Mouse (Mus musculus) urinary bladder, postnatal 0 days (tissue): ENCODE results near the gene Cxcl14. TPM values are rescaled to one million over a fixed set of nuclear protein-coding genes. Genes with fewer than 3 reads are reported as not detected.

ENCODE experiments used
- polyA plus RNA-seq: library from polyadenylated mRNA; unstranded; fragments of >200 nt; fragmentation: Nextera tagmentation; extraction: Ambion mirVana; gene quantifications from 2 replicates; pipeline ENCODE4 v1.2.1, GENCODE M21; 2015

Gene Cxcl14
- 69.1 and 74.6 TPM in 2 replicates for polyA plus RNA-seq

DNA sequence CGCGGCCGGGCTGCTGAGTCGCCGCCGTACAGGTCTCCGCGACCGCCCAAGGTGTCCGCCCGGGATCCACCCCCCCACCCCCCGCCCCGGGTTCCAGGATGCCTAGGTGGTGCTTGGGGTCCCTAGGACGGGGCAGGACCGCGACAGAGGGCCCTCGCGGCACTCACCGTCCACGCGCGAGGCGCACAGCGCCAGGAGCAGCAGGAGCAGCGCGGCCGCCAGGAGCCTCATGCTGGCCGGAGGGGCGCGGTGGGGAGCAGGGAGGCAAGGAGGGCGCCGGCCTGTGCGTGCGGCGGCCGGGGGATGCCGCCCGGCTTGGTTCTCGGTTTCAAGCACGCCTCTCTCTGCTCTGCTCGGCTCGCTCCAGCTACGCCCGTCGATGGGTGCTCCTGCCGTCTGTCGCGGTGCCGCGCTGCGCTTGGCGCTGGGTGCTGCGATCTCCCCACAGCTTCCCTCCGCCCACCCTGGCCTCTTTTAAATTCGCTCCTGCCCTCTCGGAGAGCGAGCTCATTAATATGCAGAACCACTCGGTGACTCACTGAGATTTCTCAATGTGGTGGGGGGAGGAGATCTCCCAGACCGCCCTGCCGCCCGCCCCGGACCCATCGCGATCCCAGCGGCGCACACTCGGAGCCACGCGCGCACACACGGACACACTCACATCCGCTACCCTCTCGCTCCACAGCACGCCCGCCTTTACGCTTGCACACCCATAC is at the start of gene Cxcl14:
Gene Cxcl14, minus strand, starts transcription at position 609 of the 716 bp plus-strand sequence.

DNA sequence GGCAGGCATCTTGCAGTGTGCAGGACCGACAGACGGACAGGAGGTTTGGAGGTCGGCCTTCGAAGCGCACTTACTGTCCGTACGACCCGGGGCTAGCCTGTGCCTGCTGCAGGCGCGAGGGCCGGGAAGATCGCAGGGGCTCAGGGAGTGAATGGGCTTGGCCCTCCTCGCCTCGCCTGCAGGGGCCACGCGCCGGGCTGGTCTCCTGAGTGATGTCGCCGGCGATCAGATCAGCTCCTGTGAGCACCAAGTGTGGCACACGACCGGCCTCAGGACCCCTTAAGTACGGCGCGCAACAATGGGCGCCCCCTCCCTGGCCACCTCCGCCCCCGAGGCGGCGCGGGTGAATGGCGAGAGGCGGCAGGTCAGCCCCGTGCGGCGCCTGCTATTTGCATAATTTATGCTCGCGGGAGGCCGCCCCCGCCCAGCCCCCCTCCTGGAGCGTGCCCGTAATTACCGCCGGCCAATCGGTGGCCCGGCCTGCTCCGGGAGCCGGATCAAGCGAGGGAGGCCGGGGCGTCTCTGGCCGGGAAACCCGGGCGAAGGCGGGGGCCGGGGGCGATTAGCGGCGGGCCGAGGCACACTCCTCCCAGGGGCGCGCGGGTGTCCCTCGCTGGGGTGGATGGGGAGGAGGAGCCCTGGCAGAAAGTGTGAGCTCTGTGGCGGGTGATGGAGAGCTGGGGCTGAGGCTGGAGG is 44.3 kb downstream of the Cxcl14 start, which contains the start of gene Neurog1:
Gene Neurog1, minus strand, starts transcription at position 240 of the 696 bp plus-strand sequence.

Other genes starting within 250 kb of the Cxcl14 start
- 105 and 116 TPM in 2 replicates for gene H2afy, start 160.2 kb downstream of the Cxcl14 start, polyA plus RNA-seq
- 1.4 and 4.5 TPM in 2 replicates for gene Tifab, start 117.7 kb downstream of the Cxcl14 start, polyA plus RNA-seq
- gene Neurog1, start 44.4 kb downstream of the Cxcl14 start, polyA plus RNA-seq: not detected in 2 replicates
- 0.13 TPM in 1 of 2 replicates, not detected in the other for gene Gm3045, start 130.0 kb upstream of the Cxcl14 start, polyA plus RNA-seq
- 0.54 and 0.62 TPM in 2 replicates for gene Slc25a48, start 141.8 kb upstream of the Cxcl14 start, polyA plus RNA-seq
- not detected in 2 replicates for gene Il9, start 185.7 kb upstream of the Cxcl14 start, polyA plus RNA-seq
- gene Fbxl21, start 225.9 kb upstream of the Cxcl14 start, polyA plus RNA-seq: 0.90 and 1.1 TPM in 2 replicates